Mouse (Mus musculus) midbrain, embryonic 12.5 days (tissue): ENCODE measurements around the gene C77080. TPM values are rescaled to one million over a fixed set of nuclear protein-coding genes. Genes with fewer than 3 reads are reported as not detected.

Source experiments
- ATAC-seq: fragments of 200-750 bp; cut with Nextera tagmentation; 2 replicates; pipeline ENCODE4 v1.8.0; 2017; ENCODE audit warnings: low read depth, moderate TSS enrichment, moderate library complexity; ENCODE audit not compliant: low FRiP score
- H3K27ac ChIP-seq: fragments of 300-500 bp; sonication (generic); replicated peaks from 2 replicates; pipeline ENCODE4 v1.5.1; 2016; ENCODE audit warnings: mild to moderate bottlenecking
- H3K27me3 ChIP-seq: fragments of 300-500 bp; sonication (generic); 2 replicates; pipeline ENCODE4 v1.6.1; 2016; ENCODE audit warnings: mild to moderate bottlenecking
- H3K36me3 ChIP-seq: fragments of 300-500 bp; sonication (generic); 2 replicates; pipeline ENCODE4 v1.6.1; 2016
- H3K4me1 ChIP-seq: fragments of 300-500 bp; sonication (generic); 2 replicates; pipeline ENCODE4 v1.6.1; 2016
- H3K4me2 ChIP-seq: fragments of 300-500 bp; sonication (generic); replicated peaks from 2 replicates; pipeline ENCODE4 v1.6.1; 2016; ENCODE audit warnings: mild to moderate bottlenecking, moderate library complexity
- H3K4me3 ChIP-seq: fragments of 300-500 bp; sonication (generic); 2 replicates; pipeline ENCODE4 v1.5.1; 2016; ENCODE audit warnings: mild to moderate bottlenecking
- H3K9ac ChIP-seq: fragments of 300-500 bp; sonication (generic); replicated peaks from 2 replicates; pipeline ENCODE4 v1.6.1; 2016; ENCODE audit warnings: mild to moderate bottlenecking, moderate library complexity
- H3K9me3 ChIP-seq: fragments of 300-500 bp; sonication (generic); 2 replicates; pipeline ENCODE4 v1.6.1; 2016; ENCODE audit warnings: mild to moderate bottlenecking
- WGBS: fragments of 180-500 bp; shearing (Covaris S2); methylation state at CpG from one replicate; pipeline ENCODE4 v1.1.7; 2016; 5-methylcytosine and 5-hydroxymethylcytosine counted together
- polyA plus RNA-seq: library from polyadenylated mRNA; unstranded; fragments of >200 nt; fragmentation: Nextera tagmentation; extraction: Ambion mirVana; gene quantifications from 2 replicates; pipeline ENCODE4 v1.2.1, GENCODE M21; 2016

Gene C77080
- polyA plus RNA-seq, 1 experiment from 2014 or later, result 6.3 TPM

DNA sequence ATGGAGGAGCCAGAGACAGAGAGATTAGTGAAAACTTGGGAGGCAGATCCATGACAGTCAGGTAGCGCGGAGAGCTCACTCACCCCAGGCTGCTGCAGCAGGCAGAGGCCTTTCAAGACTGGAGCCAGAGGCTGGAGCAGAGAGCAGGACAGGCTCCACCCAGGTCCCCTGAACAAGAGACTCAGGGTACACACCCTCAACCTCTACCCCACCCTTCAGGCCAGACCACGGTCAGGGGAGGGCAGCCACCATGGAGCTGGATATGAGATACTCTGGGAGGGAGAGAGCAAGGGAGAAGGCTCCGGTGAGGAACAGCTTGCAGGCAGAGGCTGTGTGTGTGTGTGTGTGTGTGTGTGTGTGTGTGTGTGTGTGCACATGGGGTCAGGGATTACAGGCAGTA lies 5.0 kb upstream of the C77080 start:
- Histone ChIP-seq H3K4me2 (no peak overlapping the region), H3K36me3 (no peaks in the 10 kb centered on the region), H3K9me3 (no peaks in the 10 kb centered on the region), H3K4me3 (no peak overlapping the region), H3K27me3 (no peaks in the 10 kb centered on the region), H3K9ac (no peak overlapping the region), H3K27ac (no peak overlapping the region), H3K4me1 (peaks cover 12% of the 10 kb centered on the region)
- ATAC-seq, result no peak
- WGBS, result 89% methylated on average over 4 of the region's 4 CpGs

GRCm38 (mm10) chr4:129263225-129264021 lies 2.2 kb upstream of the C77080 start:
- peaks cover 22% of the 10 kb centered on the region for H3K4me1 ChIP-seq
- H3K4me3 ChIP-seq, result no peak overlapping the region
- WGBS, result 42% methylated on average over 19 of the region's 19 CpGs
- no peak overlapping the region for H3K4me2 ChIP-seq
- H3K9ac ChIP-seq, result no peak overlapping the region; the same call in 1 of the 2 replicates
- no peak for ATAC-seq
- H3K27me3 ChIP-seq, result no peaks in the 10 kb centered on the region
- H3K9me3 ChIP-seq, result no peaks in the 10 kb centered on the region
- H3K27ac ChIP-seq, result no peak overlapping the region
- H3K36me3 ChIP-seq, result no peaks in the 10 kb centered on the region

GRCm38 (mm10) chr4:129260678-129261077 lies 526 bp downstream of the C77080 start:
- Histone ChIP-seq H3K27ac (0 out of 2 replicates have a peak overlapping the region, but pooled peaks have one; percentile 1), H3K4me3 (no peak overlapping the region), H3K36me3 (no peaks in the 10 kb centered on the region), H3K27me3 (peaks cover 5% of the 10 kb centered on the region; the same call in 1 of the 2 replicates), H3K4me2 (no peak overlapping the region), H3K9me3 (no peaks in the 10 kb centered on the region), H3K9ac (no peak overlapping the region; the same call in 1 of the 2 replicates), H3K4me1 (peaks cover 31% of the 10 kb centered on the region)
- ATAC-seq, result no peak
- 8% methylated on average over 6 of the region's 6 CpGs for WGBS

DNA sequence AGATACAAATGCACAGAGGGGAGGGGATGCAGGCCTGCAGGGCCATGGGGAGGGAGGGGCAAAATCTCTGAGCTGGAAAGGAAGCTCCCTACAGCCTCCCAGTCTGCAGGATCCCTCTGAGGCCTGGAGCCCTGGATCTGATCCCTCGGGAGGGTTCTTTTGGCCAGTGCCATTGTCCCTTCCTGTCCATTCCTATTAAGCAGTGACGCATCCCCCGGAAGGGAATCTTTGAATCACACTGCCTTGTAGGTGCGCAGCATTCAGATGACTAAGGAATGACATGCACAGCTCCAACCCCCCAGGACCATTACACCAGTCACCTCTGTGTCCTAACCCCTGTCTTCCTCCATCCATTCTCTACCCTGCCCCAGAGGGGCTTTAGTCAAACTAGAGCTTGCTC lies 2.1 kb downstream of the C77080 start:
- H3K27ac ChIP-seq, result no peak overlapping the region
- WGBS, result 31% methylated on average over 4 of the region's 4 CpGs

GRCm38 (mm10) chr4:129256450-129257380 lies 4.5 kb downstream of the C77080 start:
- peaks cover 5% of the 10 kb centered on the region; the same call in 1 of the 2 replicates for H3K27me3 ChIP-seq
- no peak overlapping the region for H3K9ac ChIP-seq
- no peak for ATAC-seq
- peaks cover 25% of the 10 kb centered on the region for H3K4me1 ChIP-seq
- no peak overlapping the region for H3K4me3 ChIP-seq
- no peak overlapping the region for H3K4me2 ChIP-seq
- no peak overlapping the region for H3K27ac ChIP-seq
- H3K9me3 ChIP-seq, result no peaks in the 10 kb centered on the region
- H3K36me3 ChIP-seq, result no peaks in the 10 kb centered on the region
- WGBS, result 28% methylated on average over 8 of the region's 8 CpGs

More for the DNA sequence above, 2.1 kb downstream of the C77080 start:
- no peak overlapping the region for H3K9ac ChIP-seq
- peaks cover 5% of the 10 kb centered on the region; the same call in 1 of the 2 replicates for H3K27me3 ChIP-seq
- no peak overlapping the region for H3K4me3 ChIP-seq
- no peak for ATAC-seq
- no peaks in the 10 kb centered on the region for H3K9me3 ChIP-seq
- no peaks in the 10 kb centered on the region for H3K36me3 ChIP-seq
- H3K4me1 ChIP-seq, result peaks cover 31% of the 10 kb centered on the region
- H3K4me2 ChIP-seq, result no peak overlapping the region

DNA sequence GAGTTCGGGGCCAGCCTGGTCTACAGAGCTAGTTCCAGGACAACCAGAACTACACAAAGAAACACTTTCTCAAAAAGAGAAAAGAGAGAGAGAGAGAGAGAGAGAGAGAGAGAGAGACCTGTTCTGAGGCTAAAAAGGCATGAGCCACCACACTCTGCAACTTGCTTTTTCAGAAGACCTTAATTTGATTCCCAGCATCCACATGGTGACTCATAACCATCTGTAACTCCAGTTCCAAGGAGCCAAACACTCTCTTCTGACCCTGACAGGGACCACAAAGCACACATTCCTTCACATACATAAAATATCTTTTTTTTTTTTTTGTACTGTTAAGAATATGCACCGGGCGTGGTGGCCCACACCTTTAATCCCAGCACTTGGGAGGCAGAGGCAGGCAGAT lies 6.6 kb downstream of the C77080 start:
- Histone ChIP-seq H3K9ac (no peak overlapping the region), H3K9me3 (no peaks in the 10 kb centered on the region), H3K4me3 (no peak overlapping the region), H3K4me1 (peaks cover 25% of the 10 kb centered on the region), H3K36me3 (no peaks in the 10 kb centered on the region), H3K27ac (no peak overlapping the region), H3K27me3 (peaks cover 25% of the 10 kb centered on the region), H3K4me2 (no peak overlapping the region)
- ATAC-seq, result no peak
- WGBS, result 90% methylated on average over 3 of the region's 3 CpGs

GRCm38 (mm10) chr4:129252492-129252891 lies 8.7 kb downstream of the C77080 start:
- Histone ChIP-seq H3K4me1 (peaks cover 38% of the 10 kb centered on the region), H3K36me3 (no peaks in the 10 kb centered on the region), H3K27me3 (peaks cover 45% of the 10 kb centered on the region), H3K27ac (no peak overlapping the region), H3K4me3 (no peak overlapping the region), H3K4me2 (no peak overlapping the region), H3K9ac (no peak overlapping the region), H3K9me3 (no peaks in the 10 kb centered on the region)
- WGBS, result 90% methylated on average over 2 of the region's 2 CpGs
- ATAC-seq, result no peak

GRCm38 (mm10) chr4:129251482-129252125 lies 9.6 kb downstream of the C77080 start:
- H3K4me1 ChIP-seq, result peaks cover 35% of the 10 kb centered on the region
- peak; percentile 72 for ATAC-seq

DNA sequence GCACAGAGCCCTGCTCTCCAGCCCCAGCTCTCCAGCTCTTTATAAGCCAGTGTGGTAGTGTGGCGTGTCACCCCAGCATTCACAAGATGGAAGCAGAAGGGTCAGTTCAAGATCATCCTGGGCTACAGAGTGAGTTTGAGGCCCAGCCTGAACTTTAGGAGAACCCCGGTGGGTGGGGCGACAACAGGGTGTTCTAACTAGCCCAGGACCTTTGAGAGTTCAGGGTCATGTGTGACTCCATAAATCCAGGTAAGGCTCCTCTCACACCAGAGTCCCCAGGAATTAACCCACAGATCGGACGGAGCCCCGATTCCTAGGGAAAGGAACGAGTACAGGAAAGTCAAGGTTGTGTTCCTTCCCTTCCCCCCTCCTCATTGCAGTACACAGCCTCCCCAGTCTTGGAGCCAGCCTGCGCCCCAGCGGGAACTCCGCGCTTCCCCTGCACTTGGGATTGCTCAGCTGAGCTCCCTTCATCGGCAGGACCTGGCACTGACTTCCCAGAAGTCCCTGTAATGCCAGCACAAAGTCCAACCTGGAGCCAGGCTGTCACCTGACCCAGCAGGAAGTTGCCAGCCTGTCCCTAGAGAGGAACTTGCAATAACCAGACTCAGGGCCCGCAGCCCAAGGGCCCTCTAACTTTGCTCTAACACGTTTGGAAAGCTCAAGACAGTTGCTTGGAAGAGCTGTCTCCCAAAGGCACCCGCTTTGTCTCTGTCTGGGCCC lies 10.3 kb downstream of the C77080 start:
- 0 out of 2 replicates have a peak, but pooled peaks have one; percentile 13 for ATAC-seq
- Histone ChIP-seq H3K27me3 (peaks cover 56% of the 10 kb centered on the region), H3K4me3 (no peak overlapping the region), H3K9me3 (no peaks in the 10 kb centered on the region), H3K4me1 (peaks cover 32% of the 10 kb centered on the region), H3K4me2 (peak overlapping the region; percentile 35), H3K9ac (no peak overlapping the region), H3K36me3 (no peaks in the 10 kb centered on the region), H3K27ac (peak overlapping the region; percentile 54)
- WGBS, result 11% methylated on average over 15 of the region's 15 CpGs

More at GRCm38 (mm10) chr4:129251482-129252125, 9.6 kb downstream of the C77080 start:
- H3K4me2 ChIP-seq, result peak overlapping the region; percentile 35
- H3K27ac ChIP-seq, result peak overlapping the region; percentile 54; the same call in 1 of the 2 replicates
- H3K9me3 ChIP-seq, result no peaks in the 10 kb centered on the region
- H3K4me3 ChIP-seq, result no peak overlapping the region
- H3K9ac ChIP-seq, result no peak overlapping the region
- H3K27me3 ChIP-seq, result peaks cover 53% of the 10 kb centered on the region
- H3K36me3 ChIP-seq, result no peaks in the 10 kb centered on the region
- 2% methylated on average over 15 of the region's 15 CpGs for WGBS

DNA sequence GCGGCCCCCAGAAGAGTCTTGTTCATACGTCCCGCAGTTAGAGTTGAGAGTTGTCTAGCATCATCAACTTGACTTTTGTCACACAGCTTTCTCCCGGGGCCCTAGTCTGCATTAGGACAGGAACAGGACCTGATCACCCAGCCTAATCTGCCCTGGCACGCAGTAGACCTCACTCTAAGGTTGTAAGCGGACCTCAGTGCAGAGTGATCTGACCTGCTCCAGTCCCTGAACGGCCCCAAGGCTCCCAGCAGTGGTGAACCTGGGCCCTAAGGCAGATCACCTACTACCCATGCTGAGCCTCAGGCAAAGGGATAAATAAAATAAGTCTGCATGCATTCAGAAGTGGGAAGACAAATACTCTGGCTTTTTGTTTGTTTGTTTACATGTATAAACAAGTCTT lies 11.9 kb downstream of the C77080 start:
- ATAC-seq, result no peak
- H3K9me3 ChIP-seq, result no peaks in the 10 kb centered on the region
- H3K27me3 ChIP-seq, result peaks cover 72% of the 10 kb centered on the region
- no peak overlapping the region for H3K9ac ChIP-seq
- H3K4me2 ChIP-seq, result no peak overlapping the region
- H3K36me3 ChIP-seq, result no peaks in the 10 kb centered on the region
- peaks cover 32% of the 10 kb centered on the region for H3K4me1 ChIP-seq
- H3K4me3 ChIP-seq, result no peak overlapping the region
- 18% methylated on average over 7 of the region's 7 CpGs for WGBS
- H3K27ac ChIP-seq, result no peak overlapping the region

DNA sequence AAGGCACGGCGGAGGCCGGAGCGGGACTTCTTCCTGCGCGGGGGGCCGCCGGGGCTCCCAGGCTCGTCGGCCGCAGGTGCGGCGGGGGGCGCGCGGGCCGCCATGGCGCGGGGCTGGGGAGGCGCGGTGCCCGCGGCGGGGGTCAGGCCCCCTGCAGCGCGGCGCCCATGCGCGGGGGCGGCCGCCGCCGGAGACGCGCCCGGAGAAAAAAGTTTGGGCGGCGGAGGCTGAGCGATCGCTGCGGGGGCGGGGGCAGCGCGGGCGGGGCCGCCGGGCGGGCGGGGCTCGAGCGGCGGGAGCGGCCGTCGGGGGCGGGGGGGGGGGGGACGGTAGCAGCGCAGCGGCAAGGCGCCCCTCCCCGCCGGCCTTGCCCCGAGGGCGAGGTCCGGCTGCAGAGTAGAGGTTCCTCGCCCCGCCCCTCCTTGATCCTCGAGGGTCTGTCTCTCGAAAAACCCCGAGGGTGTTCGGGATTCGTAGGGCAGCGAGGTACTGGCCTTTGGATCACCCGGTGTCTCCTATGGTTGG lies 12.9 kb downstream of the C77080 start:
- no peak for ATAC-seq
- H3K9me3 ChIP-seq, result no peaks in the 10 kb centered on the region
- peaks cover 73% of the 10 kb centered on the region for H3K27me3 ChIP-seq
- H3K36me3 ChIP-seq, result no peaks in the 10 kb centered on the region
- no peak overlapping the region for H3K27ac ChIP-seq
- WGBS, result under 1% methylated on average over 20 of the region's 74 CpGs
- peak overlapping the region; percentile 54 for H3K9ac ChIP-seq
- H3K4me1 ChIP-seq, result peaks cover 32% of the 10 kb centered on the region
- peak overlapping the region; percentile 87 for H3K4me2 ChIP-seq
- peak overlapping the region; percentile 52 for H3K4me3 ChIP-seq
